Mouse (Mus musculus) left cerebral cortex, adult 9 months (tissue): ENCODE measurements around the gene Nadsyn1.

Source experiments
- DNase-seq, 2 experiments: peaks; one replicate each; pipeline ENCODE4 v3.0.0; 2022; ENCODE audit warnings: low spot score in 2 of 2

Nadsyn1 gene

GRCm38 (mm10) chr7:143805199-143805624, 17.4 kb downstream of the Nadsyn1 start:
- peak in 1 of 2 experiments; percentile 42 for DNase-seq

- no peak for DNase-seq
Measured at GRCm38 (mm10) chr7:143801195-143802065, 21.2 kb downstream of the Nadsyn1 start.

- no peak for DNase-seq
Measured at GRCm38 (mm10) chr7:143800770-143801169, 21.9 kb downstream of the Nadsyn1 start.

GRCm38 (mm10) chr7:143798783-143799182, 23.9 kb downstream of the Nadsyn1 start:
- no peak for DNase-seq

- DNase-seq: no peak
Measured at GRCm38 (mm10) chr7:143793121-143793520, 29.5 kb downstream of the Nadsyn1 start.

- no peak for DNase-seq
Measured at GRCm38 (mm10) chr7:143792336-143792985, 30.2 kb downstream of the Nadsyn1 start.

- DNase-seq: peak; percentile 42 to 73
Measured at GRCm38 (mm10) chr7:143783996-143784829, 38.4 kb downstream of the Nadsyn1 start, which contains the start of gene Mrgpre. TSS of gene Mrgpre (minus strand) at chr7:143784500.

GRCm38 (mm10) chr7:143783378-143783995, 39.2 kb downstream of the Nadsyn1 start:
- DNase-seq: peak in 1 of 2 experiments; percentile 17

GRCm38 (mm10) chr7:143777375-143777774, 45.3 kb downstream of the Nadsyn1 start:
- DNase-seq: no peak

- DNase-seq: no peak
Measured at GRCm38 (mm10) chr7:143776137-143776536, 46.5 kb downstream of the Nadsyn1 start.

GRCm38 (mm10) chr7:143769461-143769860, 53.2 kb downstream of the Nadsyn1 start:
- no peak for DNase-seq

GRCm38 (mm10) chr7:143768267-143768666, 54.4 kb downstream of the Nadsyn1 start:
- DNase-seq: no peak

- no peak for DNase-seq
Measured at GRCm38 (mm10) chr7:143766893-143767292, 55.8 kb downstream of the Nadsyn1 start, which contains the start of gene Mrgprg. TSS of gene Mrgprg (minus strand) at chr7:143766993.

GRCm38 (mm10) chr7:143764876-143765530, 57.6 kb downstream of the Nadsyn1 start:
- DNase-seq: no peak

GRCm38 (mm10) chr7:143763794-143764193, 58.9 kb downstream of the Nadsyn1 start:
- DNase-seq: no peak

GRCm38 (mm10) chr7:143758956-143759355, 63.7 kb downstream of the Nadsyn1 start:
- no peak for DNase-seq

GRCm38 (mm10) chr7:143757696-143758095, 65.0 kb downstream of the Nadsyn1 start:
- DNase-seq: no peak

GRCm38 (mm10) chr7:143757027-143757390, 65.6 kb downstream of the Nadsyn1 start:
- DNase-seq: peak in 1 of 2 experiments; percentile 65

- peak in 1 of 2 experiments; percentile 65 for DNase-seq
Measured at GRCm38 (mm10) chr7:143756125-143757026, 66.3 kb downstream of the Nadsyn1 start, which contains the start of gene Osbpl5. TSS of gene Osbpl5 (minus strand) at chr7:143756985.
